In genomic region chr9:16398734-16399686, GRCm38 (mm10) we compare ENCODE assay signal across 13 mouse cellular contexts.
A peak's percentile ranks its signal among the peaks of the same experiment; 100 is the strongest.
DNase-seq lines count a peak whose midpoint lies in the region; ATAC-seq lines count a peak whose summit lies in the region.
"Had no signal": no experiment of that assay in that cellular context is flagged by ENCODE, and none has a peak within 500 bp of the region (broad histone marks: within the 10 kb centered on the region; RNA-seq: fewer than 3 reads in every experiment).

No protein-coding gene starts in this region.

- ATAC-seq in hindbrain, embryonic 15.5 days (ENCODE audit: low FRiP score, low read depth): peak; percentile 89
- ATAC-seq in neural tube, embryonic 12.5 days (ENCODE audit: low FRiP score, low read depth): peak; percentile 83
- no peak for ATAC-seq in kidney, embryonic 15.5 days (replicated peaks; ENCODE audit: low FRiP score)
- ATAC-seq in megakaryocyte progenitor cell, adult 5-6 weeks (replicated peaks; ENCODE audit: poor library complexity): no peak
- ATAC-seq in intestine, embryonic 16.5 days: no peak
- ATAC-seq: CD4-positive, CD25-positive, alpha-beta regulatory T cell, adult 4 months had no signal

- peak; percentile 4 to 31 for DNase-seq in layer of hippocampus, postnatal 10 days (ENCODE audit: low spot score in 2 of 2)
- DNase-seq in layer of hippocampus, adult 11-12 months (ENCODE audit: low spot score): no peak
- DNase-seq in embryonic facial prominence, embryonic 10.5 days (ENCODE audit: low spot score): no peak
- DNase-seq: cerebellum, adult 18-20 months had no signal

- H3K4me3 ChIP-seq in embryonic facial prominence, embryonic 10.5 days: no peak overlapping the region
- H3K4me3 ChIP-seq in hindbrain, embryonic 15.5 days: no peak overlapping the region
- H3K4me3 ChIP-seq in neural tube, embryonic 12.5 days: no peak overlapping the region
- H3K4me3 ChIP-seq in kidney, embryonic 15.5 days (replicated peaks): no peak overlapping the region
- no peak overlapping the region for H3K4me3 ChIP-seq in intestine, embryonic 16.5 days (ENCODE audit: low read length)
- H3K4me3 ChIP-seq: layer of hippocampus, adult 2 months; megakaryocyte, embryonic 14.5 days had no signal

- H3K4me1 ChIP-seq in embryonic facial prominence, embryonic 10.5 days: peaks cover 15% of the 10 kb centered on the region; the same call in 1 of the 2 replicates
- peaks cover 20% of the 10 kb centered on the region for H3K4me1 ChIP-seq in hindbrain, embryonic 15.5 days (replicated peaks)
- H3K4me1 ChIP-seq in neural tube, embryonic 12.5 days: peaks cover 21% of the 10 kb centered on the region
- H3K4me1 ChIP-seq in kidney, embryonic 15.5 days: no peaks in the 10 kb centered on the region
- H3K4me1 ChIP-seq in intestine, embryonic 16.5 days (ENCODE audit: control insufficient read depth, insufficient read depth, low read length): no peaks in the 10 kb centered on the region
- H3K4me1 ChIP-seq: megakaryocyte, embryonic 14.5 days had no signal

- 0 out of 2 replicates have a peak overlapping the region, but pooled peaks have one; percentile 6 for H3K27ac ChIP-seq in embryonic facial prominence, embryonic 10.5 days (replicated peaks)
- peak overlapping the region; percentile 17 for H3K27ac ChIP-seq in hindbrain, embryonic 15.5 days (replicated peaks)
- peak overlapping the region; percentile 50; the same call in 1 of the 2 replicates for H3K27ac ChIP-seq in neural tube, embryonic 12.5 days
- H3K27ac ChIP-seq in kidney, embryonic 15.5 days: no peak overlapping the region
- H3K27ac ChIP-seq in intestine, embryonic 16.5 days (ENCODE audit: low read length): no peak overlapping the region
- H3K27ac ChIP-seq: layer of hippocampus, adult 2 months had no signal

- 59% methylated on average over 6 of the region's 6 CpGs for WGBS in embryonic facial prominence, embryonic 10.5 days
- WGBS in hindbrain, embryonic 15.5 days: 27% methylated on average over 6 of the region's 6 CpGs
- WGBS in neural tube, embryonic 12.5 days: 33% methylated on average over 6 of the region's 6 CpGs
- 71% methylated on average over 6 of the region's 6 CpGs for WGBS in kidney, embryonic 15.5 days
- 56% methylated on average over 6 of the region's 6 CpGs for WGBS in intestine, embryonic 16.5 days

- no peak overlapping the region for H3K9ac ChIP-seq in hindbrain, embryonic 15.5 days
- no peak overlapping the region for H3K9ac ChIP-seq in neural tube, embryonic 12.5 days
- no peak overlapping the region for H3K9ac ChIP-seq in kidney, embryonic 15.5 days
- H3K9ac ChIP-seq in intestine, embryonic 16.5 days (ENCODE audit: low read depth, low read length): no peak overlapping the region

- H3K9me3 ChIP-seq in embryonic facial prominence, embryonic 10.5 days: no peaks in the 10 kb centered on the region
- no peaks in the 10 kb centered on the region for H3K9me3 ChIP-seq in hindbrain, embryonic 15.5 days
- H3K9me3 ChIP-seq in neural tube, embryonic 12.5 days: no peaks in the 10 kb centered on the region
- H3K9me3 ChIP-seq in kidney, embryonic 15.5 days (replicated peaks): no peaks in the 10 kb centered on the region
- H3K9me3 ChIP-seq in intestine, embryonic 16.5 days (ENCODE audit: control insufficient read depth, low read length): no peaks in the 10 kb centered on the region
- H3K9me3 ChIP-seq: megakaryocyte, embryonic 14.5 days had no signal

- H3K27me3 ChIP-seq in embryonic facial prominence, embryonic 10.5 days (replicated peaks; ENCODE audit: low read depth, poor library complexity, severe bottlenecking): no peaks in the 10 kb centered on the region
- H3K27me3 ChIP-seq in hindbrain, embryonic 15.5 days: no peaks in the 10 kb centered on the region
- no peaks in the 10 kb centered on the region for H3K27me3 ChIP-seq in neural tube, embryonic 12.5 days (replicated peaks)
- H3K27me3 ChIP-seq in kidney, embryonic 15.5 days: no peaks in the 10 kb centered on the region
- H3K27me3 ChIP-seq in intestine, embryonic 16.5 days (replicated peaks; ENCODE audit: control insufficient read depth, insufficient read depth, low read length): no peaks in the 10 kb centered on the region
- H3K27me3 ChIP-seq: megakaryocyte, embryonic 14.5 days had no signal

- H3K4me2 ChIP-seq in hindbrain, embryonic 15.5 days: no peak overlapping the region
- no peak overlapping the region for H3K4me2 ChIP-seq in neural tube, embryonic 12.5 days (replicated peaks)
- H3K4me2 ChIP-seq in kidney, embryonic 15.5 days: no peak overlapping the region
- H3K4me2 ChIP-seq in intestine, embryonic 16.5 days (ENCODE audit: low read depth, low read length): no peak overlapping the region
- H3K4me2 ChIP-seq: liver, embryonic 11.5 days had no signal

- H3K36me3 ChIP-seq in embryonic facial prominence, embryonic 10.5 days (replicated peaks): no peaks in the 10 kb centered on the region
- H3K36me3 ChIP-seq in hindbrain, embryonic 15.5 days: no peaks in the 10 kb centered on the region
- no peaks in the 10 kb centered on the region for H3K36me3 ChIP-seq in neural tube, embryonic 12.5 days
- H3K36me3 ChIP-seq in kidney, embryonic 15.5 days: no peaks in the 10 kb centered on the region
- H3K36me3 ChIP-seq in intestine, embryonic 16.5 days (ENCODE audit: control insufficient read depth, insufficient read depth, low read length): no peaks in the 10 kb centered on the region

Comparison
In these comparisons a context has a peak if more than half of its experiments do, and no peak if none do; other contexts are left out.
1. DNase-seq: peak in layer of hippocampus, postnatal 10 days (2 of 2); none in layer of hippocampus, adult 11-12 months (single experiment) and embryonic facial prominence, embryonic 10.5 days (single experiment).
2. H3K27ac ChIP-seq: peak in embryonic facial prominence, embryonic 10.5 days (single experiment), hindbrain, embryonic 15.5 days (single experiment) and neural tube, embryonic 12.5 days (single experiment); none in kidney, embryonic 15.5 days (single experiment) and intestine, embryonic 16.5 days (single experiment).
3. ATAC-seq: peak in hindbrain, embryonic 15.5 days (single experiment) and neural tube, embryonic 12.5 days (single experiment); none in kidney, embryonic 15.5 days (single experiment), megakaryocyte progenitor cell, adult 5-6 weeks (single experiment) and intestine, embryonic 16.5 days (single experiment).